Mouse (Mus musculus) limb, embryonic 14.5 days (tissue): ENCODE results near the gene Amh. TPM values are rescaled to one million over a fixed set of nuclear protein-coding genes. Genes with fewer than 3 reads are reported as not detected.

Source experiments
- ATAC-seq: fragments of 200-750 bp; cut with Nextera tagmentation; 2 replicates; pipeline ENCODE4 v1.8.0; 2017; ENCODE audit warnings: low read depth, moderate number of reproducible peaks, moderate TSS enrichment; ENCODE audit not compliant: low FRiP score
- DNase-seq: peaks from one replicate; pipeline ENCODE4 v3.0.0-alpha.2; 2015; ENCODE audit warnings: low spot score
- H3K27ac ChIP-seq: fragments of 300-500 bp; sonication (generic); replicated peaks from 2 replicates; pipeline ENCODE4 v1.5.1; 2014; ENCODE audit warnings: low read depth, mild to moderate bottlenecking, low read length, moderate library complexity, mixed read lengths
- H3K27me3 ChIP-seq: fragments of 300-500 bp; sonication (generic); 2 replicates; pipeline ENCODE4 v1.6.1; 2014; ENCODE audit warnings: low read length, mixed read lengths; ENCODE audit not compliant: control insufficient read depth, insufficient read depth
- H3K36me3 ChIP-seq: fragments of 300-500 bp; sonication (generic); 2 replicates; pipeline ENCODE4 v1.6.1; 2014; ENCODE audit warnings: mild to moderate bottlenecking, low read length, moderate library complexity, mixed read lengths; ENCODE audit not compliant: control insufficient read depth, insufficient read depth
- H3K4me1 ChIP-seq: fragments of 300-500 bp; sonication (generic); 2 replicates; pipeline ENCODE4 v1.6.1; 2014; ENCODE audit warnings: antibody characterized with exemption, low read length, mixed read lengths; ENCODE audit not compliant: control insufficient read depth, insufficient read depth
- H3K4me2 ChIP-seq: fragments of 300-500 bp; sonication (generic); replicated peaks from 2 replicates; pipeline ENCODE4 v1.6.1; 2014; ENCODE audit warnings: low read depth, mild to moderate bottlenecking, low read length, moderate library complexity; ENCODE audit not compliant: severe bottlenecking
- H3K4me3 ChIP-seq: fragments of 300-500 bp; sonication (generic); replicated peaks from 2 replicates; pipeline ENCODE4 v1.5.1; 2014; ENCODE audit warnings: low read length
- H3K9ac ChIP-seq: fragments of 300-500 bp; sonication (generic); 2 replicates; pipeline ENCODE4 v1.6.1; 2014; ENCODE audit warnings: mild to moderate bottlenecking, low read depth, low read length, moderate library complexity; ENCODE audit not compliant: severe bottlenecking
- H3K9me3 ChIP-seq: fragments of 300-500 bp; sonication (generic); 2 replicates; pipeline ENCODE4 v1.6.1; 2016; ENCODE audit warnings: low read length; ENCODE audit not compliant: control insufficient read depth
- POLR2A ChIP-seq: fragments of 200-500 bp; IDR thresholded peaks from 2 replicates; pipeline ENCODE4 v1.8.0; 2012; ENCODE audit warnings: inconsistent platforms, mild to moderate bottlenecking, moderate library complexity, borderline replicate concordance; ENCODE audit not compliant: insufficient read depth, insufficient read length; ENCODE audit errors: extremely low read depth
- WGBS: fragments of 180-500 bp; shearing (Covaris S2); extraction: QIAGEN DNeasy Blood & Tissue Kit; methylation state at CpG from one replicate; pipeline ENCODE4 v1.1.7; 2014; 5-methylcytosine and 5-hydroxymethylcytosine counted together
- polyA plus RNA-seq, 2 experiments: library from polyadenylated mRNA; depleted of rRNA in 1 of 2; stranded (reverse) in 1 of 2; unstranded in 1 of 2; fragments of >200 nt; fragmentation: Nextera tagmentation in 1 of 2; extraction: Ambion mirVana in 1 of 2; gene quantifications; 2 replicates each; pipeline versions ENCODE4 v1.2.1 to v1.2.3; 2012 to 2014

Amh gene
- polyA plus RNA-seq, 2 experiments = 1.0 TPM; not detected in 1

DNA sequence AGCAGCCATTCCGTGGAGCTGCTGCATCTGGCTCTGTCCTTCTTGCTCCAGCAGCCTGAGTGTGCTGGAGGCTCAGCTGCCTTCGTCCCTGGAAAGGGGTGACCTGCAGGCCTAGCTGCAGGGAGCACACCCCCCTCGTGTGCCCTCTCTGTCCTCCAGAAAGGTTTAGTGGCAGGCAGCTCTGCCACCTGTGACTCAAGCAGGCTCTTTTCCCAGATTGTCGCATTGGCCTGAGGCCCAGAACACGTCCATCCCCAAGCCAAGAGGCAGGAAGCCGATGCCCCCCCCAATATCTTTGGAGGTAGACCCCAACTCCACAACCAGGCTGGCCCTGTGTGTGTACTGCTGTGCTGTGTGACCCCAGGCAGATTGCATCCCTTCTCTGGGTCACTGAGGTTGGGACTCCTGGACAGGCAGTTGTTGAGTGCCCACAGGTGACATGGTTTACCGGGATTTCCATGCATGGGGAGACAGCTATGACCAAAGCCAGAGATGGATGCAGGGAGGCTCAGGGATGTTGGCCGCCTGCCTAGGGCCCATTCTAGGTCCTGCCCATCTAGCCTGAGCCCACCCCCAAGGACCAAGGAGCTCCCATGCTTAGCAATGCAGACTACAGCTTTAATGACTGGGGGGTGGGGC, 40.1 kb downstream of the Amh start:
- H3K27ac ChIP-seq = no peak overlapping the region
- DNase-seq (no peak), ATAC-seq (no peak)
- H3K36me3 ChIP-seq = no peaks in the 10 kb centered on the region; the same call in 1 of the 2 replicates
- H3K4me3 ChIP-seq = no peak overlapping the region
- no peak for TF ChIP-seq POLR2A
- 67% methylated on average over 8 of the region's 8 CpGs for WGBS
- H3K27me3 ChIP-seq = peaks cover 37% of the 10 kb centered on the region
- H3K4me2 ChIP-seq = no peak overlapping the region
- no peak overlapping the region for H3K9ac ChIP-seq
- H3K9me3 ChIP-seq = no peaks in the 10 kb centered on the region
- no peaks in the 10 kb centered on the region for H3K4me1 ChIP-seq

DNA sequence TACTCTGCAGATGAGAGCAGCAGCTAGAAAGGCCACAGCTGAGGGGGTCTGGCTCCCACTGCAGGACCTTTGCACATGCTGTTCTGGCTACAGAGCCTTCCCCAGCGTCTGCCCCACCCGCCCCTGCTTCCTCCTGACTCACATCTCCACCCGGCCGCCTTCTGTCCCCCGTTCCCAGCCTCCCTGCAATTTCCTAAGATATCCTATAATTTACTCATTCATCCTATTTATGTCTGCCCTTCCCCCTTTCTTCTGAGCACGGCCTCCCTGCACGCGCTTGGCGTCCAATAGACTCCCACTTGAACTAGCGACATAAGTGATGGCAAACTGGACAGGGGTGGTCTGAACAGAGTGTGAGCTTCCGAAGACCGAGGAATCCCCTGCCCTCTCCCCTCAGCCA, 40.7 kb downstream of the Amh start:
- Histone ChIP-seq H3K4me3 (no peak overlapping the region), H3K4me1 (no peaks in the 10 kb centered on the region), H3K9me3 (no peaks in the 10 kb centered on the region), H3K4me2 (no peak overlapping the region), H3K27me3 (peaks cover 37% of the 10 kb centered on the region), H3K36me3 (no peaks in the 10 kb centered on the region; the same call in 1 of the 2 replicates), H3K27ac (no peak overlapping the region), H3K9ac (no peak overlapping the region)
- 78% methylated on average over 12 of the region's 12 CpGs for WGBS
- no peak for ATAC-seq
- no peak for TF ChIP-seq POLR2A
- DNase-seq = no peak

DNA sequence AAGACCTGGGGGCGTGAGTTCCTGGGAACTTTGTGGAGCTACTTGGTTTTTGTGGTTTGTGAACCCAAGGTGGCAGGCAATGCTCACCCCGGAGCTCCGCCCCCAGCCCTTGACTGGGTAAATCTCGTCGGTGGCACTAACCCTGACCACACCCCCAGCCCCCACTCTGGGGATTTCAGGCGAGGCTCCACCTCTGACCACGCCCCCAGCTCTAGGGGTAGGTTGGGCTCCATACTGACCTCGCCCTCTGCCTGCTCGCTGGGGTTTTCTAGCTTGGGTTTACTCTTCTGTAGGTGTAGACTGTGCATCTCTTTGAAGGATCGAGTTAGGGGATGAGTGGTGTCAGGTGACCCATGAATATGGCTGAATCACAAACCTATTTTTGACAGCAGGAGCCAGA, 43.5 kb downstream of the Amh start:
- ATAC-seq = no peak

DNA sequence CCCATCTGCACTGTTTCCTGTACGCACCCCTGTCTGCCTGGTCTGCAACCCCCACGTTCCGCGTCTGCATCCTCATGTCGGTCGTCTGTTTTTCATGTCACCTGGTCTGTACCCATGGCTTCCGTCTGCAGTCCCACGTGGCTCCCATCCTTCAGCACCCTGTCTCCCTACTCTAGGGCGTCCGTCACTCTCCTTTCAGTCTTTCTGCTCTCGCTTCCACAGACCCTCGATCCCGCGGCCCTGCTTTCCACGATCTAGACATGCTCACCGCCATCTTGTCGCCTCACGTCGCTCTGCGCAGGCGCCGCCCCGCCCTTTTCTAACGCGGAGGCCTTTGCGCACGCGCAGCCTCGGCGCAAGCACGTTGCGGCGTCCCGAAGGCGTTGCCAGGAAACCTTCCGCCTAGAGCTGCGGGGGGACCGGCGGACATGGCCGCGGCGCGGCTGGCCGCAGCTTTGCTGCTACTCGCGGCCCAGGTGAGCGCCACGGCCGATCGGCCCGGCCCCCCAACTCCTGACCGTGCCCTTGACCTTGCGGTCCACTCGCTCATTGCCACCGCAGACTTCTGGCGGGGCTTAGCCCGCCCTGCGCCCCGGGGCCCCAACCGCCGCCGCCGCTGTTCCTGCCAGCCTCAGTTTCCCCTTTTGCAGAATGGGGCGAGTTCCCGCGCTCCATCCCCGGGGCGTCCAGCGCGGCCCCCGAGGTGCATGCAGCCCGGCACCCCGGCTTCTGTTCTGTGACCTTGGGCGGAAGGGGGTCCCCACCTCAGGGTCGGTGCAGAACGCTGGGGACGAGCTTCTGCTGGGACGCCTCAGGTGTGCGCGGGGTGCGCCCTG, 50.1 kb downstream of the Amh start, which contains the start of the genes Lsm7 and Sppl2b:
Gene Lsm7, minus strand, starts transcription at position 297 of the 836 bp plus-strand sequence.
Gene Sppl2b, plus strand, starts transcription at position 363 of the 836 bp plus-strand sequence.
- under 1% methylated on average over 69 of the region's 81 CpGs for WGBS
- Histone ChIP-seq H3K27ac (peak within 1 kb of the TSS; percentile 58), H3K27me3 (no peaks in the 10 kb centered on the region), H3K4me3 (peak within 1 kb of the TSS; percentile 92), H3K36me3 (peaks cover 24% of the 10 kb centered on the region), H3K4me1 (peaks cover 20% of the 10 kb centered on the region), H3K9me3 (no peaks in the 10 kb centered on the region), H3K9ac (peak within 1 kb of the TSS; percentile 77), H3K4me2 (peak within 1 kb of the TSS; percentile 99)
- peak; percentile 82 for ATAC-seq
- DNase-seq = peak; percentile 94
- TF ChIP-seq POLR2A = 0 out of 2 replicates have a peak, but pooled peaks have one; percentile 20

More for the DNA sequence above, 43.5 kb downstream of the Amh start:
- Histone ChIP-seq H3K27ac (no peak overlapping the region), H3K9ac (no peak overlapping the region), H3K4me2 (no peak overlapping the region), H3K4me3 (no peak overlapping the region), H3K4me1 (no peaks in the 10 kb centered on the region), H3K36me3 (peaks cover 24% of the 10 kb centered on the region), H3K9me3 (no peaks in the 10 kb centered on the region), H3K27me3 (peaks cover 20% of the 10 kb centered on the region)
- no peak for DNase-seq
- WGBS = 14% methylated on average over 10 of the region's 10 CpGs
- no peak for TF ChIP-seq POLR2A

DNA sequence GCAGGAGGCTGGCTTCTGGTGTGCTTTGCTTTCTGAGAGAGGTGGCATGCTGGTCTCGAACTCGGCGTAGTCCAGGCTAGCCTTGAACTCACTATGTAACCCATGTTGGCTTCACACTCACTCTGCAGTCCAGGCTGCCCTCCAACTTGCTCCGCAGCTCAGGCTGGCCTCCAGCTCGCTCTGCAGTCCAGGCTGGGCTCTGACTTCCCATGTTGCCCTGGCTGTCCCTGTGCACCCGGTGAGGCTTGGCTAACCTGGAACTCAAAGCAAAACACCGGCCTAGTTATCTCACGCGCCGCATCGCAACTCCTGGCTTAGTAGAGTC, 50.7 kb downstream of the Amh start:
- peak overlapping the region; percentile 92 for H3K4me3 ChIP-seq
- no peaks in the 10 kb centered on the region for H3K9me3 ChIP-seq
- DNase-seq (no peak), ATAC-seq (no peak)
- peaks cover 20% of the 10 kb centered on the region for H3K4me1 ChIP-seq
- H3K9ac ChIP-seq = peak overlapping the region; percentile 77
- peak overlapping the region; percentile 99 for H3K4me2 ChIP-seq
- WGBS = 16% methylated on average over 11 of the region's 11 CpGs
- H3K36me3 ChIP-seq = peaks cover 24% of the 10 kb centered on the region
- TF ChIP-seq POLR2A = no peak
- H3K27me3 ChIP-seq = no peaks in the 10 kb centered on the region
- peak overlapping the region; percentile 4; the same call in 1 of the 2 replicates for H3K27ac ChIP-seq
